Mouse (Mus musculus): ENCODE data around the gene Golt1b. TPM values are rescaled to one million over a fixed set of nuclear protein-coding genes. Genes with fewer than 3 reads are reported as not detected.
A peak's percentile ranks its signal among the peaks of the same experiment; 100 is the strongest.

The Golt1b gene
- polyA plus RNA-seq, 1 experiment from 2014 or later, result 85.6 TPM

- Histone ChIP-seq H3K36me3 (ENCODE audit: control insufficient read depth, insufficient read depth, low read length) (peaks cover 11% of the 10 kb centered on the region), H3K9ac (ENCODE audit: low read length) (no peak overlapping the region), H3K27ac (ENCODE audit: low read length) (no peak overlapping the region), H3K4me1 (replicated peaks; ENCODE audit: control insufficient read depth, insufficient read depth, low read length) (no peaks in the 10 kb centered on the region), H3K4me3 (ENCODE audit: low read length) (no peak overlapping the region), H3K27me3 (ENCODE audit: control insufficient read depth, insufficient read depth, low read depth, low read length) (no peaks in the 10 kb centered on the region), H3K9me3 (ENCODE audit: control insufficient read depth, low read length) (no peaks in the 10 kb centered on the region), H3K4me2 (ENCODE audit: low read depth, low read length) (no peak overlapping the region)
- no peak for ATAC-seq (ENCODE audit: low read depth)
- WGBS, result 69% methylated on average over 6 of the region's 6 CpGs
Observed at GRCm38 (mm10) chr6:142379961-142380360, 7.1 kb upstream of the Golt1b start.

- Histone ChIP-seq H3K4me3 (ENCODE audit: low read length) (no peak overlapping the region), H3K27ac (ENCODE audit: low read length) (no peak overlapping the region), H3K4me2 (ENCODE audit: low read depth, low read length) (no peak overlapping the region), H3K4me1 (replicated peaks; ENCODE audit: control insufficient read depth, insufficient read depth, low read length) (peaks cover 4% of the 10 kb centered on the region), H3K9ac (ENCODE audit: low read length) (no peak overlapping the region), H3K27me3 (ENCODE audit: control insufficient read depth, insufficient read depth, low read depth, low read length) (no peaks in the 10 kb centered on the region), H3K9me3 (ENCODE audit: control insufficient read depth, low read length) (no peaks in the 10 kb centered on the region), H3K36me3 (ENCODE audit: control insufficient read depth, insufficient read depth, low read length) (peaks cover 3% of the 10 kb centered on the region; the same call in 1 of the 2 replicates)
- ATAC-seq (ENCODE audit: low read depth), result no peak
- 85% methylated on average over 7 of the region's 7 CpGs for WGBS
Observed at GRCm38 (mm10) chr6:142381615-142382014, 5.4 kb upstream of the Golt1b start.

DNA sequence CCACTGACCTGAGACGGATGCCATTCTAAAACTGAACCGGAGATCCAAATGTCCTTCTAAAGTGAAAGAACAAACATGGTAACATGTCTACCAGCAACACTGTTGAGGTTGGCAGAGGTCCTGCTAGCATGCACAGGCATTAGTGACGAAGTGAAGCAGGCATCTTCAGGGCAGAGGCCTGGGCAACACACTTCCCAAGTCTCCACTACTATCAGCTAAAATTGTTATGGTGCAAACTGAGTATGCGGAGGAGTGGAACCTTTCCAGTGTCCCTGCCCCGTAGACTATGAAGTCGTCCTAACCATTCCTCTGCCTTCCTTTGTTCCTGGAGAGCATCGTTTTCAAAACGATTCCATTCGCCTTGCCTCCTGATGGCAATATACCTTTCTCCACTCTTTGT lies 2.5 kb upstream of the Golt1b start:
- Histone ChIP-seq H3K27me3 (ENCODE audit: control insufficient read depth, insufficient read depth, low read depth, low read length) (no peaks in the 10 kb centered on the region), H3K4me1 (replicated peaks; ENCODE audit: control insufficient read depth, insufficient read depth, low read length) (peaks cover 13% of the 10 kb centered on the region), H3K9me3 (ENCODE audit: control insufficient read depth, low read length) (no peaks in the 10 kb centered on the region), H3K27ac (ENCODE audit: low read length) (no peak overlapping the region), H3K36me3 (ENCODE audit: control insufficient read depth, insufficient read depth, low read length) (no peaks in the 10 kb centered on the region), H3K4me3 (ENCODE audit: low read length) (no peak overlapping the region), H3K9ac (ENCODE audit: low read length) (no peak overlapping the region), H3K4me2 (ENCODE audit: low read depth, low read length) (no peak overlapping the region)
- ATAC-seq (ENCODE audit: low read depth), result no peak
- 86% methylated on average over 9 of the region's 9 CpGs for whole genome bisulfite sequencing

- Histone ChIP-seq H3K4me1 (replicated peaks; ENCODE audit: control insufficient read depth, insufficient read depth, low read length) (peaks cover 13% of the 10 kb centered on the region), H3K9ac (ENCODE audit: low read length) (peak overlapping the region; percentile 69), H3K9me3 (ENCODE audit: control insufficient read depth, low read length) (no peaks in the 10 kb centered on the region), H3K27ac (ENCODE audit: low read length) (no peak overlapping the region), H3K4me2 (ENCODE audit: low read depth, low read length) (peak overlapping the region; percentile 85), H3K36me3 (ENCODE audit: control insufficient read depth, insufficient read depth, low read length) (no peaks in the 10 kb centered on the region), H3K4me3 (ENCODE audit: low read length) (peak overlapping the region; percentile 86), H3K27me3 (ENCODE audit: control insufficient read depth, insufficient read depth, low read depth, low read length) (no peaks in the 10 kb centered on the region)
- no peak for ATAC-seq (ENCODE audit: low read depth)
- WGBS, result 3% methylated on average over 31 of the region's 31 CpGs
Observed at GRCm38 (mm10) chr6:142386285-142387010, 573 bp upstream of the Golt1b start.

DNA sequence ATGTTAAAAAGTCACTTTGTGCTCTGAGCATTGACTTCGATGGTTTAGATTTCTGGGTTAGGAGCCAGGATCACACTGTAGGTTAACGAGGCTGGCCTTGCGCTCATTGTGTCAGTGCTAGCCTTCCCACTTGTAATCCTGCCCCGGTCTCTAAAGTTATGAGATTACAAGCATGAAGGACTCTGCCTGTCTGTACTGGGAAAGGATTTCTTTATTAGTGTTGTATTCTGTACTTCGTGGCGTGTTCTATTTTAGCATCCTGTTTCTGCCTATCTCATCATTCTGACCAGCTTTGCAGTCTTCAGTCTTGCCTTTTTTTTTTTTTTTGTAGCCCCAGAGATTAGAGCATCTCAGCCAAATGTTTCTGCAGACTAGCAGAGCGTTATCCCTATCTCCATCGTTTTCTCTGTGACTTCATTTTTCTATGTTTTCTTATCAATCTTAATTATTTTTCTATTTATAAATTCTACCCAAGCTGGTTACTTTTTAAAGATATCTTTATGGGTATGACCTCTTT lies 792 bp downstream of the Golt1b start:
- Histone ChIP-seq H3K9ac (ENCODE audit: low read length) (peak overlapping the region; percentile 91), H3K4me3 (ENCODE audit: low read length) (peak overlapping the region; percentile 86), H3K4me2 (ENCODE audit: low read depth, low read length) (peak overlapping the region; percentile 71), H3K36me3 (ENCODE audit: control insufficient read depth, insufficient read depth, low read length) (no peaks in the 10 kb centered on the region), H3K27me3 (ENCODE audit: control insufficient read depth, insufficient read depth, low read depth, low read length) (no peaks in the 10 kb centered on the region), H3K27ac (ENCODE audit: low read length) (no peak overlapping the region), H3K4me1 (replicated peaks; ENCODE audit: control insufficient read depth, insufficient read depth, low read length) (peaks cover 13% of the 10 kb centered on the region), H3K9me3 (ENCODE audit: control insufficient read depth, low read length) (no peaks in the 10 kb centered on the region)
- WGBS, result 13% methylated on average over 8 of the region's 8 CpGs
- no peak for ATAC-seq (ENCODE audit: low read depth)

DNA sequence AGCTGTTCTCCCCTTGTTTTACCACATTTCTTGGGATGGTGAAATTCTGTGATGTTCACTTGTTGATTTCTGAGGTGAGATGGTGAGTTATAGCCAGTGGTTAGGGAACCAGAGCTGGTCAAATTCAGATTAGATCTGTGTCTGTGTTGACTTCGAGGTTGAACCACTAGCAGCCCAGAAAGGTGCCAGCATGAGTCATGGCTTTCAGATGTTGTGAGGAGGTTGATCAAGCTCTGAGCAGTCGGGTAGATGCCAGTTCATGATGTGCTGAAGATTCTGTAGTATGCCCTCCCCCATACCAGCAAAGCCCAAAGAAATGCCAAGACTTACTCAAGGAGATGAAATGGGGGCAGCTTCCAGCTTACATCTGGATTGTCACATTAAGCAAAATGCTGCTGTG lies 2.1 kb downstream of the Golt1b start:
- Histone ChIP-seq H3K9me3 (ENCODE audit: control insufficient read depth, low read length) (no peaks in the 10 kb centered on the region), H3K27me3 (ENCODE audit: control insufficient read depth, insufficient read depth, low read depth, low read length) (no peaks in the 10 kb centered on the region), H3K4me1 (replicated peaks; ENCODE audit: control insufficient read depth, insufficient read depth, low read length) (peaks cover 13% of the 10 kb centered on the region), H3K9ac (ENCODE audit: low read length) (no peak overlapping the region), H3K4me3 (ENCODE audit: low read length) (no peak overlapping the region), H3K4me2 (ENCODE audit: low read depth, low read length) (peak overlapping the region; percentile 11; the same call in 1 of the 2 replicates), H3K36me3 (ENCODE audit: control insufficient read depth, insufficient read depth, low read length) (peaks cover 3% of the 10 kb centered on the region; the same call in 1 of the 2 replicates), H3K27ac (ENCODE audit: low read length) (no peak overlapping the region)
- no peak for ATAC-seq (ENCODE audit: low read depth)
- WGBS, result 85% methylated on average over 2 of the region's 2 CpGs

DNA sequence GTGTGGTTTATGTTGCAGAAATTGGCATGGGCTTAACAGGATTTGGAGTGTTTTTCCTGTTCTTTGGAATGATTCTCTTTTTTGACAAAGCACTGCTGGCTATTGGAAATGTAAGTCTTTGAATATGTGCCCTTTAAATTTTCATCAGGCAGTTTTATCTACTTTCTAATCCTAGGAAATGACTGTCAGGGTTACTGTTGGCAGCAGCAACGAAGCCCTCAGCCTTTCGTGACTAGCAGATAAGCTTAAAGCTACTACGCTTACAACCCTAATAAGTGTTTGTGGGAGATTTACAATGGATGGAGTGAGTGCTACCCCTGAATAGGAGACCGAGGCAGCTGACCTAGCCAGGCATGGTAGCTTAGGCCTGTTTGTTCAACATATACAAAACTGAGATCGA lies 5.3 kb downstream of the Golt1b start:
- H3K27me3 ChIP-seq (ENCODE audit: control insufficient read depth, insufficient read depth, low read depth, low read length), result no peaks in the 10 kb centered on the region
- peaks cover 9% of the 10 kb centered on the region for H3K4me1 ChIP-seq (replicated peaks; ENCODE audit: control insufficient read depth, insufficient read depth, low read length)
- H3K36me3 ChIP-seq (ENCODE audit: control insufficient read depth, insufficient read depth, low read length), result peaks cover 20% of the 10 kb centered on the region
- WGBS, result 77% methylated on average over 5 of the region's 5 CpGs
- H3K9me3 ChIP-seq (ENCODE audit: control insufficient read depth, low read length), result no peaks in the 10 kb centered on the region
- H3K4me2 ChIP-seq (ENCODE audit: low read depth, low read length), result no peak overlapping the region
- ATAC-seq (ENCODE audit: low read depth), result no peak
- H3K4me3 ChIP-seq (ENCODE audit: low read length), result no peak overlapping the region
- no peak overlapping the region for H3K9ac ChIP-seq (ENCODE audit: low read length)
- H3K27ac ChIP-seq (ENCODE audit: low read length), result no peak overlapping the region

DNA sequence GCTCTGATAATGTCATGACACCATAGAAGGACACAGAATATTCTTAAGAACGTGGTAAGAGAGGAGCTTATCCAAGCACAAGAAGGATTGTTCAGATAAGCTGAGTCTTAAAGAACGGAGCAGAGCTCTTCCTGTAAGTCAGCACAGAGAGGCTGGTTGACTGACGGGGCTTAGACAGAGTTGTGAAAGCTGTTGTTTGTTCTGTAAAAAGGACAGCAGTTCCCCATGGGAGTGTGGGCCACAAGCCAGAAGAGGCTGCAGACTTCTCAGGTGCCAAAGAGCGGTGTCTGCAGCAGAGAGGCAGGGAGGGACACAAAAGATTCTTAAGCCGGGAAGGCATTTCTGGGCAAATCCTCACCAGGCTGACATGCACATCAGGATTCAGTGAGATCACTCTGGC lies 7.6 kb downstream of the Golt1b start:
- 79% methylated on average over 5 of the region's 5 CpGs for WGBS
- no peaks in the 10 kb centered on the region for H3K9me3 ChIP-seq (ENCODE audit: control insufficient read depth, low read length)
- H3K36me3 ChIP-seq (ENCODE audit: control insufficient read depth, insufficient read depth, low read length), result peaks cover 20% of the 10 kb centered on the region
- H3K27me3 ChIP-seq (ENCODE audit: control insufficient read depth, insufficient read depth, low read depth, low read length), result no peaks in the 10 kb centered on the region
- no peak for ATAC-seq (ENCODE audit: low read depth)
- no peak overlapping the region for H3K9ac ChIP-seq (ENCODE audit: low read length)
- H3K4me2 ChIP-seq (ENCODE audit: low read depth, low read length), result no peak overlapping the region
- H3K27ac ChIP-seq (ENCODE audit: low read length), result no peak overlapping the region
- H3K4me1 ChIP-seq (replicated peaks; ENCODE audit: control insufficient read depth, insufficient read depth, low read length), result no peaks in the 10 kb centered on the region
- H3K4me3 ChIP-seq (ENCODE audit: low read length), result no peak overlapping the region

- 84% methylated on average over 6 of the region's 6 CpGs for WGBS
- no peak overlapping the region for H3K27ac ChIP-seq (ENCODE audit: low read length)
- no peak overlapping the region for H3K4me3 ChIP-seq (ENCODE audit: low read length)
- peaks cover 25% of the 10 kb centered on the region for H3K36me3 ChIP-seq (ENCODE audit: control insufficient read depth, insufficient read depth, low read length)
- H3K27me3 ChIP-seq (ENCODE audit: control insufficient read depth, insufficient read depth, low read depth, low read length), result no peaks in the 10 kb centered on the region
- H3K9ac ChIP-seq (ENCODE audit: low read length), result no peak overlapping the region
- H3K4me2 ChIP-seq (ENCODE audit: low read depth, low read length), result no peak overlapping the region
- H3K9me3 ChIP-seq (ENCODE audit: control insufficient read depth, low read length), result no peaks in the 10 kb centered on the region
- ATAC-seq (ENCODE audit: low read depth), result no peak
- H3K4me1 ChIP-seq (replicated peaks; ENCODE audit: control insufficient read depth, insufficient read depth, low read length), result no peaks in the 10 kb centered on the region
Observed at GRCm38 (mm10) chr6:142395756-142396155, 8.7 kb downstream of the Golt1b start.

Measured in lung, embryonic 16.5 days (tissue).